Mouse (Mus musculus): ENCODE measurements around the gene Pelp1. TPM values are rescaled to one million over a fixed set of nuclear protein-coding genes. Genes with fewer than 3 reads are reported as not detected.
"Not testable (repeated sequence)": the region's sequence is repeated elsewhere in the genome, so short reads cannot be mapped to it uniquely, and the experiment has no call there.

The Pelp1 gene
- polyA plus RNA-seq, 1 experiment = 74.1 TPM

- TF ChIP-seq POLR2A (IDR thresholded peaks at IDR 0.05; ENCODE audit: insufficient read depth, low read length) = peak; percentile 57
- peak; percentile 42 for TF ChIP-seq CTCF (IDR thresholded peaks at IDR 0.05; ENCODE audit: low read depth, low read length)
- 0 out of 2 replicates have a peak, but pooled peaks have one; percentile 64 for TF ChIP-seq EP300 (IDR thresholded peaks at IDR 0.05; ENCODE audit: insufficient read depth, low read depth, low read length)
- H3K27ac ChIP-seq (ENCODE audit: insufficient read depth, low read length) = no peak within 1 kb of the TSS
- H3K27me3 ChIP-seq (ENCODE audit: control insufficient read depth, insufficient read depth, low read length, poor library complexity, severe bottlenecking) = no peaks in the 10 kb centered on the region
- H3K36me3 ChIP-seq (ENCODE audit: control insufficient read depth, insufficient read depth, low read length, poor library complexity, severe bottlenecking) = peaks cover 12% of the 10 kb centered on the region
- H3K9ac ChIP-seq (ENCODE audit: low read depth, poor library complexity, severe bottlenecking) = peak within 1 kb of the TSS; percentile 86
- peak within 1 kb of the TSS; percentile 68 for H3K4me3 ChIP-seq (ENCODE audit: low read depth, low read length)
- H3K4me1 ChIP-seq (ENCODE audit: control insufficient read depth, insufficient read depth, low read length) = no peaks in the 10 kb centered on the region
- H3K9me3 ChIP-seq (replicated peaks; ENCODE audit: control insufficient read depth, insufficient read depth, low read length, poor library complexity, severe bottlenecking) = no peaks in the 10 kb centered on the region
Measured at GRCm38 (mm10) chr11:70432048-70432894, 22.4 kb upstream of the Pelp1 start, which contains the start of gene Arrb2. Gene Arrb2, plus strand, starts transcription at chr11:70432635.

GRCm38 (mm10) chr11:70431574-70431973, 21.7 kb upstream of the Pelp1 start:
- Histone ChIP-seq H3K4me3 (ENCODE audit: low read depth, low read length) (peak overlapping the region; percentile 12; the same call in 1 of the 2 replicates), H3K9ac (ENCODE audit: low read depth, poor library complexity, severe bottlenecking) (0 out of 2 replicates have a peak overlapping the region, but pooled peaks have one; percentile 0), H3K4me1 (ENCODE audit: control insufficient read depth, insufficient read depth, low read length) (no peaks in the 10 kb centered on the region), H3K27me3 (ENCODE audit: control insufficient read depth, insufficient read depth, low read length, poor library complexity, severe bottlenecking) (no peaks in the 10 kb centered on the region), H3K27ac (ENCODE audit: insufficient read depth, low read length) (no peak overlapping the region), H3K9me3 (replicated peaks; ENCODE audit: control insufficient read depth, insufficient read depth, low read length, poor library complexity, severe bottlenecking) (no peaks in the 10 kb centered on the region), H3K36me3 (ENCODE audit: control insufficient read depth, insufficient read depth, low read length, poor library complexity, severe bottlenecking) (peaks cover 6% of the 10 kb centered on the region)
- TF ChIP-seq POLR2A (IDR thresholded peaks at IDR 0.05; ENCODE audit: insufficient read depth, low read length) (no peak), CTCF (IDR thresholded peaks at IDR 0.05; ENCODE audit: low read depth, low read length) (no peak), EP300 (IDR thresholded peaks at IDR 0.05; ENCODE audit: insufficient read depth, low read depth, low read length) (no peak)

DNA sequence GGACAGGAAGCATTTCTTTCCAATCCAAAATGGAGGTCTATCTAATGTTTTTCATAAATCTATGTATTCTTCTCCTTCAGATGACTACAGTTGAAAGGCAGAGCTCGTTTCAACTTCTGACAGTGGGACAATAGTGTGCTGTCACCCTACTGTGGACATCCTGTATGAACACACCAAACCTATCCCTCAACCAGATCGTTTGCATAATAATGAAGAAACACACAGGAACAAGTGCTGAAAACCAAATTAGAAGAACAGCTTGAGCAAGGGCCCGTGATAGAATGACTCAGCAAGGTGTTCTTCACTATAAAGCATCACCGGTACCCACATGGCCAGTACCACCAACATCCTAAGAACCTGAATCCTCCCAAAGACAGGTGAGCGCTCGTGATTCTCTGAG, 16.8 kb upstream of the Pelp1 start:
- not testable (repeated sequence) for H3K36me3 ChIP-seq (ENCODE audit: control insufficient read depth, insufficient read depth, low read length, poor library complexity, severe bottlenecking); H3K4me3 ChIP-seq (ENCODE audit: low read depth, low read length); H3K27ac ChIP-seq (ENCODE audit: insufficient read depth, low read length); H3K9ac ChIP-seq (ENCODE audit: low read depth, poor library complexity, severe bottlenecking); H3K9me3 ChIP-seq (replicated peaks; ENCODE audit: control insufficient read depth, insufficient read depth, low read length, poor library complexity, severe bottlenecking); H3K4me1 ChIP-seq (ENCODE audit: control insufficient read depth, insufficient read depth, low read length); H3K27me3 ChIP-seq (ENCODE audit: control insufficient read depth, insufficient read depth, low read length, poor library complexity, severe bottlenecking)

DNA sequence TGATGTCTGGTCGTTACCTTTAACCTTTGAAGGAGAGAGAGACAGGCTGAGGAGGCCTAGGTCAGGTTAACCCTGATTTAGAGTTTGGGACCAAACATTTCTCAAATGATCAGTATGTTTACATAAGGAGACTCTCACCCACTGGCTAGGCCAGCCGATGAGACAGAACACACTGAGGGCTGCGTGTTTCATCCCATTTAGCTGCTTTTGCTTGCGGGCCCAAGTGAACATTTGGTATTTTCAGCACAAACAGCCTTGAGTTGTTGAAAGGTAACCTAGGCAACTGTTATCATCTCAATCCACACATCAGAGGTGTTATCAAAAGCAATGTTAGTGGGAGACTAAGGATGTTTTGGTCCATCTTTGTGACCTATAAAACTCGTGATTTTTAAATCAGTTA, 9.7 kb upstream of the Pelp1 start:
- Histone ChIP-seq H3K9me3 (replicated peaks; ENCODE audit: control insufficient read depth, insufficient read depth, low read length, poor library complexity, severe bottlenecking) (no peaks in the 10 kb centered on the region), H3K27me3 (ENCODE audit: control insufficient read depth, insufficient read depth, low read length, poor library complexity, severe bottlenecking) (no peaks in the 10 kb centered on the region), H3K4me3 (ENCODE audit: low read depth, low read length) (no peak overlapping the region), H3K4me1 (ENCODE audit: control insufficient read depth, insufficient read depth, low read length) (no peaks in the 10 kb centered on the region), H3K9ac (ENCODE audit: low read depth, poor library complexity, severe bottlenecking) (no peak overlapping the region), H3K27ac (ENCODE audit: insufficient read depth, low read length) (no peak overlapping the region), H3K36me3 (ENCODE audit: control insufficient read depth, insufficient read depth, low read length, poor library complexity, severe bottlenecking) (no peaks in the 10 kb centered on the region)
- no peak for TF ChIP-seq CTCF (IDR thresholded peaks at IDR 0.05; ENCODE audit: low read depth, low read length)

GRCm38 (mm10) chr11:70418199-70418598, 8.4 kb upstream of the Pelp1 start:
- Histone ChIP-seq H3K27ac (ENCODE audit: insufficient read depth, low read length) (no peak overlapping the region), H3K4me1 (ENCODE audit: control insufficient read depth, insufficient read depth, low read length) (no peaks in the 10 kb centered on the region), H3K9ac (ENCODE audit: low read depth, poor library complexity, severe bottlenecking) (no peak overlapping the region), H3K27me3 (ENCODE audit: control insufficient read depth, insufficient read depth, low read length, poor library complexity, severe bottlenecking) (no peaks in the 10 kb centered on the region), H3K36me3 (ENCODE audit: control insufficient read depth, insufficient read depth, low read length, poor library complexity, severe bottlenecking) (no peaks in the 10 kb centered on the region), H3K4me3 (ENCODE audit: low read depth, low read length) (no peak overlapping the region), H3K9me3 (replicated peaks; ENCODE audit: control insufficient read depth, insufficient read depth, low read length, poor library complexity, severe bottlenecking) (no peaks in the 10 kb centered on the region)
- TF ChIP-seq CTCF (IDR thresholded peaks at IDR 0.05; ENCODE audit: low read depth, low read length) = no peak
- no peak for TF ChIP-seq POLR2A (IDR thresholded peaks at IDR 0.05; ENCODE audit: insufficient read depth, low read length)
- TF ChIP-seq EP300 (IDR thresholded peaks at IDR 0.05; ENCODE audit: insufficient read depth, low read depth, low read length) = no peak

DNA sequence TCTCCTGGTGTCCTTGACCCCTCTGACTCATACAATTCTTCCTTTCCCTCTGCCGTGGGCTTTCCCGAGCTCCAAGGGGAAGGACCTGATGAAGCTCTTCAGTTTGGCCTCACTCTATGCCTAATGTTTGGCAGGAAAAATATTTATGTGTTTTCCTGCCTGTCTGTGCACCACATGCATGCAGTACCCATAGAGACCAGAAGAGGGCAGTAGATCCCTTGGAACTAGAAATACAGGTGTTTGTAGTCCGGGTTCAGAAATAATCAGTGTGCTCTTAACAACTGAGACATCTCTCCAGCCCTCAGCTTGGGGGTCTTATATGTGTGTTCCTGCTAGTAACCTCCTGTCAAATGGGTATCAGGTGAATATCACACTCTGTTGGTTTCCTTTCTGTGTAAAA, 4.1 kb upstream of the Pelp1 start:
- Histone ChIP-seq H3K4me1 (ENCODE audit: control insufficient read depth, insufficient read depth, low read length) (no peaks in the 10 kb centered on the region), H3K27me3 (ENCODE audit: control insufficient read depth, insufficient read depth, low read length, poor library complexity, severe bottlenecking) (no peaks in the 10 kb centered on the region), H3K9me3 (replicated peaks; ENCODE audit: control insufficient read depth, insufficient read depth, low read length, poor library complexity, severe bottlenecking) (no peaks in the 10 kb centered on the region), H3K36me3 (ENCODE audit: control insufficient read depth, insufficient read depth, low read length, poor library complexity, severe bottlenecking) (no peaks in the 10 kb centered on the region), H3K4me3 (ENCODE audit: low read depth, low read length) (no peak overlapping the region), H3K27ac (ENCODE audit: insufficient read depth, low read length) (no peak overlapping the region), H3K9ac (ENCODE audit: low read depth, poor library complexity, severe bottlenecking) (no peak overlapping the region)
- TF ChIP-seq EP300 (IDR thresholded peaks at IDR 0.05; ENCODE audit: insufficient read depth, low read depth, low read length) (no peak), POLR2A (IDR thresholded peaks at IDR 0.05; ENCODE audit: insufficient read depth, low read length) (no peak), CTCF (IDR thresholded peaks at IDR 0.05; ENCODE audit: low read depth, low read length) (peak; percentile 9)

All from ES-Bruce4 (cell line).